Mouse (Mus musculus) spleen, postnatal 10 days (tissue): Measurements from ENCODE around the gene Camta1.
A peak's percentile ranks its signal among the peaks of the same experiment; 100 is the strongest.

Experiments
- DNase-seq, 2 experiments: peaks; one replicate each; pipeline ENCODE4 v3.0.0; 2021 to 2022; ENCODE audit warnings: low spot score in 2 of 2

Camta1 gene

GRCm38 (mm10) chr4:151330983-151331382 lies 530.7 kb downstream of the Camta1 start:
- DNase-seq, result peak in 1 of 2 experiments; percentile 22

GRCm38 (mm10) chr4:151328071-151328470 lies 533.6 kb downstream of the Camta1 start:
- no peak for DNase-seq

GRCm38 (mm10) chr4:151326971-151327686 lies 534.5 kb downstream of the Camta1 start:
- DNase-seq, result no peak

GRCm38 (mm10) chr4:151316428-151316827 lies 545.2 kb downstream of the Camta1 start:
- no peak for DNase-seq

DNA sequence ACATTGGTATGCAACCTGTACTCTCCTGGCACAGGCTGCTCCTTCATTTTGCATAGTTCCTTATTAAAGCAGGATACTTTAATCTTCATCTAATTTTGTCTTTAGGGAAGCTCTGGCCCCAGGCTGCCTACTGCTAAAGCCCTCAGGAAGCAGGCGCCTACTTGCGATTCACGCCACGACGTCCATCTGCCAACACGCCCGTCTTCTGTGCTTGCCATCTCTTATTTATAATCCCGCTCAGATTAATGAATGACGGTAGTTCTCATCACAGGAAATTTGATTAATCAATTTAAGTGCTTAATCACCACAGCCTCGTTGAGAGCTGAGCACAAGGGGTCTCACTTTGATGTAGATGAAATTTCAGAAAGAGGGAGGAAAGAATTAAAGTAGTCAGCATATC lies 546.0 kb downstream of the Camta1 start:
- DNase-seq, result no peak

DNA sequence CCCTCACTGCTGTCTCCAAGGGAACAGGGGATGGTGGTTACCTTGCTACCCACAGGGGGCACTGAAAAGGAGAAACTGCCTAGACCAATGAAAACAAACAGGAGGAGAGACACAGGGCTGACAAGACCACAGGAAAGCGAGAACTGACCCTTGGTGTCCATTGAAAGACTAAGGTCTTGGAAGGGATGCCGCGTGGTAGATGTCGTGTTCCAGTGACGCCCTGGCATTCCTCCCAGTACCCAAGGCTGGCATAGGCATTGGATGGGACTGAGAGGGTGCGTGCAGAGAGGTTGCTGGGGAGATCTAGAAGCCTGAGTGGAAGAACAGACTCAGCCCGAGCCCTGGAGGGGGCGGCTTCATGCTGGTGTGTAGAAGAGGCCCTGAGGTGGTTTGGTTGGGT lies 550.9 kb downstream of the Camta1 start:
- DNase-seq, result no peak

DNA sequence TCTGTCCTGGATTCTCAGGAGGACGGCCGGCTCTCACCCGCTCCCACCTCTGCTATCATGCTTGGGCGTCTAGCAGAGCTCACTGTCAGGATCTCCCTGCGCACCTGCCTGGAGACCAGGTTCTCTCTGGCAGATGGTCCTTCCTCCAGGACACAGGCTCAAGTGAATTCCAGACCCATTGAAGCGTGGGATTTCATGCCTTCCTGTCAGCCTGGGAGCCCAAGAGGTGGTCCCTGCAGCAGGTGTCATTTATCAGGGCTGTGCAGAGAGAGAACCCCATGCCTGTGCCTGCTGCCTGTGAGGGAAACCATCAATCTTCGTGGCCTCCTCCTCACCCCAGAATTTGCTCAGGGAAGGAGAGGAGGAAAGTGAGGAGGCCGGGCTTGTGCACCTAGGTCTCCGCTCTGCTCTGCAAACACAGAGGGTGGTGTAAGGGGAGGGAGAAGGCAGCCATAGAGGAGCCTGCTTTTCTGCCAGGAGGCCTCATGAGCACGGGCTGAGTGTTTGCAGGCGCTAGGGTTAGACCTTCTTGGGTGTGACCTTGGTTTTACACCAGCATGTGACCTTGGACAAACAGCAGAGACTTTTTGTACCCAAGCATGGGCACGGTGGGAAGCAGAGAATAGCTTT lies 551.5 kb downstream of the Camta1 start:
- no peak for DNase-seq

DNA sequence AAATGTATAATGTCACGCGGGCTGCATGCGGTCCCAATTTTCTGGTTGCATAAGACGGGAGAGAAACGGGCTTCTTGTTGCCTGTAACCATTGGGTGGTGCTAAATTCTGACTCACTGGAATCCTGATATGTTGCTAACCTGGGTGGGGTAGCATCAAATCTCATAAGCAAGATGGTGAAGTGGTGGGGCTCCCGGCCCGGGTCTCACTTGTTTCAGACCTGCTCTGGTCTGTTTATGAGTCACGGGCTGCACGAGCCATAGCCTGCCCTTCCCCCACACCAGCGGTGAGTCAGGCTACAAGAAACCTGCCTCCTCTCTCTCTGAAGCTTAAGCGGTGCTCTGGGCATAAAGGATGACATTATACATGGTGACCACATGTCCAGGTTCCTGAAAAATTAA lies 554.8 kb downstream of the Camta1 start:
- no peak for DNase-seq

DNA sequence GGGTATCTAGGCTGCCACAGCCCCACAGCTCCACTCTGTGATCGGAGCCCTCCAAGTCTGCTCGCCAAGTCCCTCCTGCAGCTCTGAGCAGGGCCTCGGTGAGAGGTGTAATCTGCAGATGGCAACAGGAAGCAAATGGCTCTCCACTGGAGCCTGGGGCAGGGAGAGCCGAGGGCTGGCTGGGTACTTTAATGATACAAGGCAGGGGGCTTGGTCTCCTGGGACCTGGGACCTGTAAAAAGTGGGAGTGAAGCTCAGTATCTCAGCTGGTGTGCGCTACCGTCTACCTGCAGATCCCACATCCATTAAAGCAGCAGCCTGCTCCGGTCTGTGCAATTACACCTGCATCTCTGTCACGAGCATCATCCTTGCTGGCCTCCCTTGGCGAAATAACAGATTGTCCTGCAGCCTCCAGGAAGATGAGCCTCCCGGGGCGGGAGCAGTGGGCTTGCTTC lies 555.3 kb downstream of the Camta1 start:
- DNase-seq, result no peak

DNA sequence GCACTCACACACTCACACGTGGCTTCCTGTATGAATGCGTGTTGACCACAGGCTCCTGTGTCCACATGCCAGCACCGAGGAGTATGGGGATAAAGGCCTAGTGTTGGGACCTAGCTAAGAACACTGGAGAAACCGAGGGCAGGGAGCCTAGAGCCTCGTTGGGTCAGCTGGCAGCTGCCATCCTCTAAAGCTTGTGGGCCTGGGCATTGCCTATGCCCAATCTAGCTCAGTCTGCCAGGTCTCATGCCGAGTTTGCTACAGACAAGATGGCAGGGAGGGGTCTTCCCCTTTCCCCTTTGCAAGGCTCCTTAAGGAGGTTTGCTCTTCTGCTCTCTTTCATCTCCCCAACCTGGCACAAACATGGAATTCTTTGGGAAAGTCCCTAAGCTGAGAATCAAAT lies 555.9 kb downstream of the Camta1 start:
- no peak for DNase-seq

GRCm38 (mm10) chr4:151303931-151304330 lies 557.7 kb downstream of the Camta1 start:
- DNase-seq, result no peak

GRCm38 (mm10) chr4:151303436-151303835 lies 558.2 kb downstream of the Camta1 start:
- DNase-seq, result no peak

DNA sequence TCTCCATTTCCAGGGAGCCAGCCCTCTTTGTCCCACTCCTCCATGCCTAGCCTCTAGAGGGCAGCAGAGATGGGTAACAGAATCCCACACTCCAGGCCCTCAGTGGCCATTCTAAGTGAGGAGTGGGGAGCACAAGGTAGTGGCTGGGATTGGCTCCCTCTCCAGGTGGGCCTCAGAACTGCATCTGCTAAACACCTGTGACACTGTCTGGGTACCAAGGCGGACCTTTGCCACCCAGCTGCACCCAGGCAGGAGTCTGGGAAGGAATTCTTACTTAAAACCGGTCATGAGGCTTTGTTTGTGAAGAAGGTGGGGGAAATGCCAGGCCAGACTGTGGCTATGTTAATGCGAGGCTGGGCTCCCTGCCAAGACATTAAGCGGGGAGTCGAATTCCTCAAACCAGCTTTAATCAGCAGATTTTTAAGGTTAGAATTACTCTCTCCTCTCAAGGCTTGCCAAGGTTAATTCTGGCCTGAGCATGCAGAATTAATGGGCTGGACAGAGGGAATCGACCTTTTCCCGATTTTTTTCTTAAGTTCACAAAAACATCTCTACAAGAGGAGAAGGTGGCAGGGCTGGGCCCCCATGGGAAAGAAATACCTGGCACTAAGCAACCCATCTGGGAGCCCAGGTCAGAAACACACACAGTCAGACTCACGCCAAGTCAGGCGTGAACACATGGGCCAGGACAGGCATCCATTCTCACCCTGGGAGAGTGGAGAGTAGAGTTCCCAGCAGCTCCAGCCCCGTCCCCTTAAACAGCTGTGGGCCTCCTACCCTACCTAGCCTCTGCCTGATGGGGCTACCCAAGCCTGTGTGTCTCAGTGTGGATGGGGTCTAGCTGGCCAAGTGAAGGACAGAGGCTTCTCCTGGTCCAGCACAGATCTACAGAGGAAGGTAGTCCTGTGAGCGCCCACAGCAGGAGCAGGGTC lies 559.2 kb downstream of the Camta1 start:
- DNase-seq, result no peak

- no peak for DNase-seq
Measured at GRCm38 (mm10) chr4:151301337-151301736, 560.3 kb downstream of the Camta1 start.

- DNase-seq, result no peak
Measured at GRCm38 (mm10) chr4:151300706-151301105, 561.0 kb downstream of the Camta1 start.

DNA sequence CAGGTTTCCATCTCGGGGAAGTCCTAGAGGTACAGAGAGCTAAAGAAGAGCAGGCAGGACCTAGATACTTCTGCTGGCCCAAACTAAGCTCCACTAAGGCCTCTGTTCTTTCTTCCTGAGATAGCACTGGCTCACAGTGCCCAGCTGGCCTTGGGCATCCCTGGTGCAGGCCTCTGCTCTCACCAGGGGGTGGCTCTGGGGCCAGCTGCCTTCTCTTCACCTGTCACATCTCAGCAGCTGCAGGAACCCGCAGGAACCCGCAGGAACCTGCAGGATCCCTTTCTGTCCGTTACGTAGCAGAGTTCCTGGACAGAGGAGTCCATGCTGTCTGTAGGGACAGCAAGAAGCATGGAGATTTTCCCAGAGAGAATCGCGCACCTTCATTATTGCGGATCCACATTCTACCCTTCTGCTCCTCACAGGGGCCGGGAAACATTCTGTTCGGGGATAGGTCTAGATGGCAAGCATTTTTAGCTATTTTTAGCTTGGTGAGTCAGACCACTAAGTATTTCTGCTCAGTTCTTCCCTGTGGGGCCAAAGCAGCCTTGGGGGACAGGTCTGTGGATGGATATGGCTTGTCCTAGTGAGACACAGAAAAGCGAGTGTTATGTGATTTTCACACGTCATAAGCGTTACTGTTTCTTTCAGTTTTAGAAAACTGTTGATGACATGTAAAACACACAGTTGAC lies 566.0 kb downstream of the Camta1 start:
- no peak for DNase-seq

GRCm38 (mm10) chr4:151288893-151289585 lies 572.6 kb downstream of the Camta1 start:
- DNase-seq, result no peak

GRCm38 (mm10) chr4:151285905-151286445 lies 575.7 kb downstream of the Camta1 start:
- no peak for DNase-seq

- DNase-seq, result no peak
Measured at GRCm38 (mm10) chr4:151285432-151285831, 576.2 kb downstream of the Camta1 start.

GRCm38 (mm10) chr4:151283092-151283741 lies 578.5 kb downstream of the Camta1 start:
- DNase-seq, result peak; percentile 15 to 45
